Mouse (Mus musculus): ENCODE results near the gene Pik3cd. TPM values are rescaled to one million over a fixed set of nuclear protein-coding genes. Genes with fewer than 3 reads are reported as not detected.
"Not testable (repeated sequence)": the region's sequence is repeated elsewhere in the genome, so short reads cannot be mapped to it uniquely, and the experiment has no call there.

The Pik3cd gene
- 100 to 1,000 TPM in 19 of 26 experiments, 10 to 100 TPM in 7; 26.8 to 293 (median 161) TPM for total RNA-seq (2018; cell fraction: chromatin; rRNA removed)
- total RNA-seq (2018; cell fraction: cytosol; rRNA removed), result 100 to 1,000 TPM in 2 of 26 experiments, 10 to 100 TPM in 24; 31.2 to 108 (median 61.4) TPM
- total RNA-seq (2018; cell fraction: nucleus; rRNA removed), result 100 to 1,000 TPM in 18 of 26 experiments, 10 to 100 TPM in 8; 26.6 to 183 (median 124) TPM
- 29.6 to 68.1 TPM (median 37.0 TPM) in 3 replicates for polyA plus RNA-seq (2018)

GRCm38 (mm10) chr4:149702210-149702979 lies at the start of gene Pik3cd:
Gene Pik3cd (minus strand): TSS chr4:149702571.
- peak within 1 kb of the TSS; percentile 99 for H3K27ac ChIP-seq
- H3K79me2 ChIP-seq (ENCODE audit: inconsistent target), result peaks cover 65% of the 10 kb centered on the region
- WGBS (ENCODE audit: missing documents), result 3% methylated on average over 19 of the region's 19 CpGs
- H3K4me3 ChIP-seq (ENCODE audit: inconsistent target), result peak within 1 kb of the TSS; percentile 41
- no peaks in the 10 kb centered on the region for H3K36me3 ChIP-seq (ENCODE audit: inconsistent target)

GRCm38 (mm10) chr4:149750671-149751070 lies 48.3 kb upstream of the Pik3cd start:
- H3K36me3 ChIP-seq (ENCODE audit: inconsistent target), result no peaks in the 10 kb centered on the region; the same call in 1 of the 2 replicates
- H3K79me2 ChIP-seq (ENCODE audit: inconsistent target), result no peaks in the 10 kb centered on the region
- no peak overlapping the region for H3K4me3 ChIP-seq (ENCODE audit: inconsistent target)
- WGBS (ENCODE audit: missing documents), result 93% methylated on average over 5 of the region's 5 CpGs
- no peak overlapping the region for H3K27ac ChIP-seq

- H3K36me3 ChIP-seq (ENCODE audit: inconsistent target); H3K79me2 ChIP-seq (ENCODE audit: inconsistent target); H3K27ac ChIP-seq; H3K4me3 ChIP-seq (ENCODE audit: inconsistent target): not testable (repeated sequence)
- WGBS (ENCODE audit: missing documents), result 92% methylated on average over 2 of the region's 3 CpGs
Observed at GRCm38 (mm10) chr4:149749663-149750015, 47.3 kb upstream of the Pik3cd start.

GRCm38 (mm10) chr4:149749003-149749662 lies 46.8 kb upstream of the Pik3cd start:
- Histone ChIP-seq H3K79me2 (ENCODE audit: inconsistent target) (no peaks in the 10 kb centered on the region), H3K36me3 (ENCODE audit: inconsistent target) (peaks cover 7% of the 10 kb centered on the region; the same call in 1 of the 2 replicates), H3K27ac (no peak overlapping the region), H3K4me3 (ENCODE audit: inconsistent target) (no peak overlapping the region)
- WGBS (ENCODE audit: missing documents), result 94% methylated on average over 18 of the region's 18 CpGs

- 79% methylated on average over 7 of the region's 7 CpGs for WGBS (ENCODE audit: missing documents)
- Histone ChIP-seq H3K27ac (no peak overlapping the region), H3K36me3 (ENCODE audit: inconsistent target) (peaks cover 7% of the 10 kb centered on the region; the same call in 1 of the 2 replicates), H3K79me2 (ENCODE audit: inconsistent target) (no peaks in the 10 kb centered on the region), H3K4me3 (ENCODE audit: inconsistent target) (no peak overlapping the region)
Observed at GRCm38 (mm10) chr4:149744119-149744518, 41.7 kb upstream of the Pik3cd start.

- 94% methylated on average over 14 of the region's 14 CpGs for WGBS (ENCODE audit: missing documents)
- Histone ChIP-seq H3K27ac (no peak overlapping the region), H3K4me3 (ENCODE audit: inconsistent target) (no peak overlapping the region), H3K79me2 (ENCODE audit: inconsistent target) (no peaks in the 10 kb centered on the region; the same call in 1 of the 2 replicates), H3K36me3 (ENCODE audit: inconsistent target) (peaks cover 7% of the 10 kb centered on the region; the same call in 1 of the 2 replicates)
Observed at GRCm38 (mm10) chr4:149742011-149742530, 39.7 kb upstream of the Pik3cd start.

- no peak overlapping the region for H3K27ac ChIP-seq
- H3K36me3 ChIP-seq (ENCODE audit: inconsistent target), result peaks cover 7% of the 10 kb centered on the region; the same call in 1 of the 2 replicates
- 90% methylated on average over 7 of the region's 7 CpGs for WGBS (ENCODE audit: missing documents)
- H3K4me3 ChIP-seq (ENCODE audit: inconsistent target), result no peak overlapping the region
- H3K79me2 ChIP-seq (ENCODE audit: inconsistent target), result no peaks in the 10 kb centered on the region; the same call in 1 of the 2 replicates
Observed at GRCm38 (mm10) chr4:149740301-149740700, 37.9 kb upstream of the Pik3cd start.

GRCm38 (mm10) chr4:149739478-149739877 lies 37.1 kb upstream of the Pik3cd start:
- H3K27ac ChIP-seq, result no peak overlapping the region
- H3K79me2 ChIP-seq (ENCODE audit: inconsistent target), result no peaks in the 10 kb centered on the region; the same call in 1 of the 2 replicates
- WGBS (ENCODE audit: missing documents), result 93% methylated on average over 5 of the region's 5 CpGs
- H3K4me3 ChIP-seq (ENCODE audit: inconsistent target), result no peak overlapping the region
- H3K36me3 ChIP-seq (ENCODE audit: inconsistent target), result peaks cover under 1% of the 10 kb centered on the region; the same call in 1 of the 2 replicates

- peak within 1 kb of the TSS; percentile 31 for H3K4me3 ChIP-seq (ENCODE audit: inconsistent target)
- no peaks in the 10 kb centered on the region for H3K36me3 ChIP-seq (ENCODE audit: inconsistent target)
- H3K79me2 ChIP-seq (ENCODE audit: inconsistent target), result no peaks in the 10 kb centered on the region; the same call in 1 of the 2 replicates
- no peak within 1 kb of the TSS for H3K27ac ChIP-seq
- WGBS (ENCODE audit: missing documents), result under 1% methylated on average over 95 of the region's 97 CpGs
Observed at GRCm38 (mm10) chr4:149737383-149738324, 35.3 kb upstream of the Pik3cd start, which contains the start of gene Tmem201. Gene Tmem201 (minus strand): TSS chr4:149738044.

GRCm38 (mm10) chr4:149736581-149736980 lies 34.2 kb upstream of the Pik3cd start:
- Histone ChIP-seq H3K36me3 (ENCODE audit: inconsistent target) (no peaks in the 10 kb centered on the region), H3K4me3 (ENCODE audit: inconsistent target) (no peak overlapping the region; the same call in 1 of the 2 replicates), H3K79me2 (ENCODE audit: inconsistent target) (no peaks in the 10 kb centered on the region; the same call in 1 of the 2 replicates), H3K27ac (no peak overlapping the region)
- 38% methylated on average over 4 of the region's 4 CpGs for WGBS (ENCODE audit: missing documents)

- Histone ChIP-seq H3K4me3 (ENCODE audit: inconsistent target) (no peak overlapping the region), H3K36me3 (ENCODE audit: inconsistent target) (no peaks in the 10 kb centered on the region), H3K27ac (no peak overlapping the region), H3K79me2 (ENCODE audit: inconsistent target) (no peaks in the 10 kb centered on the region; the same call in 1 of the 2 replicates)
- WGBS (ENCODE audit: missing documents), result 71% methylated on average over 5 of the region's 5 CpGs
Observed at GRCm38 (mm10) chr4:149735624-149736250, 33.4 kb upstream of the Pik3cd start.

GRCm38 (mm10) chr4:149734730-149735475 lies 32.5 kb upstream of the Pik3cd start:
- WGBS (ENCODE audit: missing documents), result 87% methylated on average over 10 of the region's 10 CpGs
- Histone ChIP-seq H3K79me2 (ENCODE audit: inconsistent target) (no peaks in the 10 kb centered on the region; the same call in 1 of the 2 replicates), H3K4me3 (ENCODE audit: inconsistent target) (no peak overlapping the region), H3K27ac (no peak overlapping the region), H3K36me3 (ENCODE audit: inconsistent target) (no peaks in the 10 kb centered on the region)

- 88% methylated on average over 6 of the region's 6 CpGs for WGBS (ENCODE audit: missing documents)
Observed at GRCm38 (mm10) chr4:149734246-149734645, 31.9 kb upstream of the Pik3cd start.

More at GRCm38 (mm10) chr4:149734246-149734645, 31.9 kb upstream of the Pik3cd start:
- Histone ChIP-seq H3K4me3 (ENCODE audit: inconsistent target) (no peak overlapping the region), H3K27ac (no peak overlapping the region), H3K79me2 (ENCODE audit: inconsistent target) (no peaks in the 10 kb centered on the region; the same call in 1 of the 2 replicates), H3K36me3 (ENCODE audit: inconsistent target) (no peaks in the 10 kb centered on the region)

Data from macrophage (primary cell).